Mouse (Mus musculus) right cerebral cortex, postnatal 14 days (tissue): ENCODE results near the gene Spaca3.

Experiments
- DNase-seq: peaks from one replicate; pipeline ENCODE4 v3.0.0; 2022

The Spaca3 gene

DNA sequence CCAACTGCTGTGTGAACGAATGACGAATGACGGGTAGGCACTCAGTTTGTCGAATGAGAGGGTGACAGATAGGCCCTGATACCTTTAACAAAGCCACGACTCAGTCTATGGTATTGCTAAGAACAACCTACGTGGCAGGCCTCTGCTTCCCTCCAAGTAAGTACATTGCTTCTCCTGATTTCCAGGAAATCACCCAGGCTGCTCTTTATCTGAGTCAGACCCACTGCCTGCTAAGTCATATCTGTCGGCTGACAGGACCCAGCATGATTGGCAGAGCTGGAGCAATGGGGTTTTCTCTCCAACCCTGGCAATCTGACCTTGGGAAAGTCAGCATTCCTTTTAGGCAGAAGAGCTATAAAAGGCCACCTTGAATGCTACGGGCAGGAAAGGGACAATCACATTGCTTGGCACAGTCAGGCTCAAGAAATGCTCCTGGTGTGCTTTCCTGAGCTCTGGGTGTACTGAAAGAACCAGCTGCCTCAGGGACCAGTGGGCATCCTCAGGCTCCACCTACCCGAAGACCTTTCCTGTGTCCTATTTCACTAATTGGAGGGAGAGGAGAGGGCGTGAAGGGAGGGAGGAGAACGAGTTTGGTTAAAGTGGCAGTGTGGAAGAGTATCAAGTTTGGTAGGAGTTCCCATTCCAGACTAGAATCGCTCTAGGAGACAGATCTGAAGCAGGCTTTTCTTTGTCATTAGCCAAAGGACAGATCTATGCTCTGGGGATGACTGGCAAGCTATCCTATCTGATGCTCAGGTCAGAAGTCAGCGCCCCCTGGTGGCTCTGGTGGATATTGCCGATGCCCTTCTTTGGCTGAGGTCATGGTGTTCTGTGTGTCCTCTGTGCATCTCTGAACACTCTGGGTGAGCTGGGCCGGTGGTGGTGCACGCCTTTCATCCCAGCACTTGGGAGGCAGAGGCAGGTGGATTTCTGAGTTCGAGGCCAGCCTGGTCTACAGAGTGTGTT, 14.6 kb downstream of the Spaca3 start:
- peak; percentile 44 for DNase-seq

DNA sequence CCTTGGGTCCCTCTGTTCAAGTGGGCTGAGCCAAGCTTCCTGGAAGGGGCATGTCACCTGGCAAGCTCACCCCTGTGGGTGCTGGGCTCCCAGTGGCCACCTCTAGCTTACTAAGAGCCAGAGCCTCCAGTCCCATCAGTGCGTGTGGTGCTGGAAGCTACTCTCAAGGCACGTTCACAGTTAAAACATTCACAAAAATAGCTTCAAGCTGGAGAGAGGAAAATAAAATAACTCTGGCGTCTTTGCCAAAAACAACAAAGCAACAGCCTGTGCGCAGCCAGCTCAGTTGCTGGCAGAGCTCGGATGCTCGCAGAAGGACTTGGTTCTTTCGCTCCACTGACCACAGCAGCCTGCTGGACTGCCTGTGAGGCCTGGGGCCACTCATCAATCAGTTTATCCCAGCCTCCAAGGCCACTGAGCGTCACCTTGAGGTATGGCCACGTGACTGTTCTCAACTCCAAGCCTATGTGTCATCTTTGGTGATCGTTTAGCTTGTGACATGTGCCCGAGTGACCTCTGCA, 19.0 kb downstream of the Spaca3 start:
- DNase-seq = peak; percentile 26

DNA sequence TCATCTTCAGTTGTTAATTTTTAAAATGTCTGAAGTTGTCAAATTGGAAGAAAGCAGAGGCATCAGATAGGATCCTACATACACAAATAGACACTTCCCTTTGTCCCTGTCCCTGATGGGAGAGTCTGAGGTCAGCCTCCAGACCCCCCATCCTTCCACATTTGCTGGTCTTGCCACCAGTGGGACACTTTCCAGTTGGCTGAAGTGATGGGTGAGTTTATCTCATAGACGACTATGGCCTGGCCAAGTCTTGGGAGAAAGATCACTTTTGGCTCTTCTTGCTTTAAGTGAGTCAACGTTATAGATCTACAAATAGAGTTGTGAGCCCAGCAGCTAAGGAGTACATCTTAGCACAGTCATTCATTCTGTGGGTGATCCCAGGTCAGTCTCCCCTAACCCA, 19.9 kb downstream of the Spaca3 start:
- DNase-seq = no peak

DNA sequence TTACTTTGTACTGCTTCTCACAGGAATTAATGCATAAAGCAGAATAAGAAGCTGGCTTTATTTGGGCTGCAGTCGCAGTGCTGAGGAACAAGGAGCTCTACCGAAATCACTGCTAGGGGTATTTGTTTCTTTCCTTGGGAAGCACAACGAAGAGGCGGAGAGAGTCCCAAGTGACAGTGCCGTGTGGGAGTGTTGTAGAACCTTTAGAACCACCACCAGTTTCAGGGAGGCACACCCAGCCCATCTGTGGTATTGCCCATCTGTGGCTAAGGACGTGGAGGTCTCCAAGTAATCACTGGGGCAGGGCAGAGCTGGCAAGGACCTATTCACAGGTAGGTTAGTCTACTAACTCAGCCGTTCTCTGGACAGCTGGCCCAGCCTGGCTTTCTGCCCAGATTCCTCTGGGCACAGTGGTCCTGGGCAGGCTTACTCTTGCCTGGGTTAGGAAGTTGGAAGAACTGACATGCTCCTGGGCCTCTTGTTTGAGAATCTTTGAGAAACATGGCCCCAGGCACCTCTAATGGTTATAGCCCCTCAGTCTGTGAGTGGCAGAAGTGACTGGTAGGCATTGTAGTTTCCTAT, 24.2 kb downstream of the Spaca3 start:
- DNase-seq = no peak

DNA sequence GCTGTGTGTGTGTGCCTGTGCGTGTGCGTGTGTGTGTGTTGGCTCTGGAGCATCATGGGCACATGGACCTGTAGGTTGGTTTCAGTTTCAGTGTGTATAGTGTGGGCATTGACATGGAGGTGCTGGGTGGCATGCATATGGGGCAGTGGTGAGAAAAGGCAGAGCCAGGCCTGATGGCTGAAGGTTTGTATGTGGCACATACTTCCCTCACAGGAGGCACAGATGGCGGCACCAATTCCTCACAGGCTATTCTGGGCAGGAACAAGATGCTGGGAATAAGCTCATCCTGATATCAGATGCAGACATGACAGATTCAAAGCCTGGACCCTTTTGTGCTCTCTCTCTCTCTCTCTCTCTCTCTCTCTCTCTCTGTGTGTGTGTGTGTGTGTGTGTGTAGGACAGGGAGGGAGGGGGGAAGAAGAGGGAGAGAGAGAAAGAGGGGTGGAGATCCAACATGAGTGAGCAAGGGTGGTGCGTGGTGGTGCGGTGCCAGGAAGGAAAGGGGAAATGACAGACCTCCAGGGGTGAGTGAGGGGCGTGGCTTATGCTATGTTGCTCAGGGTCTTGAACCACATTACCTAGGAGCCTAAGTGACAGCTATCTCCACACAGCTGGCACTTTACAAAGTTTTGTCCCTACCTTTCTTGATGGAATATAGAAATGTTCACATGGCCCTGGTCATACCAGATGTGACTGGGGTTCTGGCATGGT, 26.5 kb downstream of the Spaca3 start:
- no peak for DNase-seq

DNA sequence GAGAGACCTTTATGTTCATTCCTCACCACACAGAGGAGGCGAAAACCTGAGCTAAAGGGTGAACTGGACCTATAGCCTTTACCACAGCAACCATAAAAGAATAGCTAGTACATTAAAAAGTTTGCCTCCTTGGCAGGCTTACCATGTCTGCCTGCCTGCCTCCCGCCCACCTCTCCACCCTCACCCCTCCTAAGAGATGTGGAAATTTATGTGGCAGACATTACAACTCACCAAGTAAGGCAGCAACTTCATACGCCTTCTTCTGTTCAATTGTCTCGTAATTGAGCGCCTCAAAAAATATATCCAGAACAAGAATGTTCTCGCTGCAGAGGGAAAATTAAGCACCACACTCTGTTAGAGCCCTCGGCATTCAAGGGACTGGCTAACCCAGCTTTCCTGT, 28.2 kb downstream of the Spaca3 start:
- no peak for DNase-seq

DNA sequence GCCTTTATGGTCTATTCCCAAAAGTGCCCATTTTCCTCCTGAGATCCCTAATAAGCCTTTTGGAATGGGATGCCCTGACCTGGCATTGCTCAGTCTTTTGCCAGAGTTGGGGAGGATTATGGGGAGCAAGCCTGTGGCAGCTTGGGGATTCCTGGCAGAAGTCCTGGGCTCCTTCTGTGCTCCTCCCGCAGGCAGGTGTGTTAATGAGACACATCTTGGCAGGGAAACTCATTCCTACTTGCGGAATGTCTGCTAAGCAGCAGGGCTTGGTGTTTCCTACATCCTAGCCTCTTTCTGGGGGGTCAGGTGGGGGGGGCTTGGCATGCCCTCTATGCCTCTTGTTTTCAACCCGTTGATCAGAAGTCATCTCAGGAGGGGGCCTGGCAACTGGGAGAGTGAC, 28.9 kb downstream of the Spaca3 start:
- DNase-seq = no peak

DNA sequence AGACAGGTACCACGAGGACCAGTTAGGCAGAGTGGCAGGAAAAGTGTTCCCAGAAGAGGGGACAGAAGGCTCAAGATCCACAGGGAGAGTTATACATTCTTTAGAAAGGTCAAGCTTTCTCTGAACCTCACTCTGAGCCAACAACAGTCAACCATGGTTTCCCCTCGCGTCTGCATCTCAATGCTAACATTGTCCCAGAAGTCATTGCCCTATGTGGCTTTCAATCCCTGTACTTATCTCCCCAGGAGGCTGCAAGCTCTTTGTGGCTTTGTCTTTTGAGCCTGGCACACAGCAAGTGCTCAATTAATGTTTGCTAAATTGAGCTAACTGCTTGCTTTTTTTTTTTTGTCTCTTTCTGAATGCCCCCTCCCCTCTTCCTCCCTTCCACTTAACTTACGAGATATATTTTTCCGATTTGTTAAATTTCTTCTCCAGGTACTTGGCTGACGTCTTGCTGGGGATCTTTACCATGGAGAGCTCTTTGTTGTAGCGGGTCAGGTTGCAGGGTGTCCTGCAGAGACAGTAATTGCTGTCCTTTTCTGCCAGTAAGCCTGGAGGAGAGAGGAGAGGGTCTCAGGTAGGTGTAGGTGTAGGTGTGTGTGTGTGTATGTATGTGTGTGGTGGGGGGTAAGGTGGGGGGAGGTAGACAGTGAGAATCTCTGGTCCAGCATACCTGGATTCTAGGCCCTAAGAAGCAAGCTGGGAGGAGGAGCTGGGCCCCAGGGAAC, 31.3 kb downstream of the Spaca3 start:
- DNase-seq = no peak

DNA sequence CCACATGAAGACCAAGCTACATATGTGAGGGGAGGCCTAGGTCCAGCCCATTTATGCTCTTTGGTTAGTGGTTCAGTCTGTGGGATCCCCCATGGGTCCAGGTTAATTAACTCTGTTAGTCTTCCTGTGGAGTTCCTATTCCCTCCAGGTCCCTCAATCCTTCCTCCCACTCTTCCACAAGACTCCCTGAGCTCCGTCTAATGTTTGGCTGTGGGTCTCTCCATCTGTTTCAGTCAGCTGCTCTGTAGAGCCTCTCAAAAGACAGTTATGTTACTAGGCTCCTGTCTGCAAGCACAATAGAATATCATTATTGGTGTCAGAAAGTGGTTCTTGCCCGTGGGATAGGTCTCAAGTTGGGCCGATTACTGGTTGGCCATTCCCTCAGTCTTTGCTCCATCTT, 37.7 kb downstream of the Spaca3 start:
- no peak for DNase-seq

DNA sequence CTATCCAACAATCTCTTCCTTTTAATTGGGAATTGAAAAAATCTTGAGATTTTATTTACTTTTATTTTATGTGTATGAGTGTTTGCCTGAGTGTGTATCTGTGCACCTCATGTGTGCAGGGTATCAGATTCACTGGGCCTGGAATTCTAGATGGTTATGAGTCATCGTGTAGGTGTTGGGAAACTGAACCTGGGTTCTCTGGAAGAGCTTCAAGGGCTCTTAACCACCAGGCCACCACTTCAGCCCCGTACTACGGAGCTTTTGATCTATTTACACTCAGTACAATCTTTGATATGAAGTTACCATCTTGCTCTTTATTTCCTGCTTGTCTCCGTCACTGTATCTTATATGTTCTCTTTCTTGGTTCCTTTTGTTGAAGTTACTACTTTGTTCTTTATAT, 42.4 kb downstream of the Spaca3 start:
- DNase-seq = no peak

DNA sequence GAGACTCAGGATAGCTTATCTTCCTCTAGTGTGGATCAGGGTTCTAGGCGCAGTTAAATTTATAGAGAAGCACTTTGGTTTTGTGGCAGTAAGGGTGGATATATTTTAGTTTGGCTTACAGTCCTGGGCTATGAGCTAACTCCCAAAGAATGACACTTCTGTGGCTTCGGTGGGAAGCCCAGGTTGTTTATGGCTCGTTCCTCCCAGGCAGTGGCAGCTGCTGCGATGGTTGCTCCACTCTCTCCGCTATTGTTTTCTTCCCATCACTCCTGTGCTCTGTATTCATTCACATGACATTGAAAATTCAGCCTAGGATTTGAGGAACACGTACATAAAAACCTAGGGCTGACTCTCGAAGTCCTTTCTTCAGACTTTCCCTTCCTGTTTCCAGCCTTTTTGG, 44.5 kb downstream of the Spaca3 start:
- DNase-seq = no peak

DNA sequence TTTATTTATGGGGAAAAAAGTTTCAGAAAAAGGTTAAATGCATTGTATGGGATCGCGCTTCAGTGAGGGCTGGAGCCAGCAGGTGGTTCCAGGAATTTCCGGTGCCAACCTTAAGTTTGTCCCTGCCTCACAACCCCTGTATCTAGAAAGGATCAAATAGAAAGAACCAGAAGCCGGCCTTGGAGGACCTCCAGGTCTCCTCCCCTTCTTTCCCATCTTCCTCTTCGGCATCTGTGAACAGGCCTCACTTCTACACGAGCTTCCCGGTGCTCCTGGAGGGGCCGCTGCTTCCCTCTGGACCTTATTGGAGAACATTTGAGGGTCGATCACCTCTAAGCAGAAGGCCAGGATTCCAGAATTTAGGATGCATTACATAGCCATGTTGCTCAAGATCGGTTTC, 45.3 kb downstream of the Spaca3 start:
- DNase-seq = no peak

DNA sequence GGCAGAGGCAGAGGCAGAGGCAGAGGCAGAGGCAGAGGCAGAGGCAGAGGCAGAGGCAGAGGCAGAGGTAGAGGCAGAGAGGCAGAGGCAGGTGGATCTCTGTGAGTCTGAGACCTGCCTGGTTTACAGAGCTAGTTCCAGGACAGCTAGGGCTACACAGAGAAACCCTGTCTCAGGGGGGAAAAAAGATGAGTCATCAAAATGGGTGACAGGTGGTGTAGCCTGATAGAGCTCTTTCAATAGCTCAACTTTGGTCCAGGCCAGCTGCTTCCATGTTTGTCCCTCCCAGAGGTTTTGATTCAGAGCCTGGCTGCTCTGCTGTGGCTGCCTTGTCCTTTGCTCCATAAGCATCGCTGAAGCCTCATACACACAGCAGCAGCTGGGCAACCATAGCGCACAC, 46.4 kb downstream of the Spaca3 start:
- no peak for DNase-seq

DNA sequence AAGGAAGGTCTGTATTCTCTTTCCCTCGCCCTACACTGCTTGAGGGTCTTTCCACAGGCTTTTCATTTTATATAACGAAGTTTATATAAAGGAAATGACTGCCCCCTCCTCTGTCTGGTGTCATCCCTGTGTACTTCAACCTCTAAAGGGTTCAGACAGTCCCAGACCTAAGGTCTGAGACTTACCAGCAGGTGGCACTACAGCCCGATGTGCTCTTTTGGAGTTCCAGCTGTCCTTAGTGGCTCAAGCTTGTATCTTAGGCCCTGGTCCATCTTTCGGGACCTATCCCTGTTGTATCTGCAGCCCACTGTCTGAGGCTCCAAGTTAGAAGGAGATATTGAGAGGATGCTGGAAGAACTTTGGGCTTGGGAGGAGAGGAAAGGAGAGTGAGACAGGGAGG, 48.3 kb downstream of the Spaca3 start:
- DNase-seq = peak; percentile 76

DNA sequence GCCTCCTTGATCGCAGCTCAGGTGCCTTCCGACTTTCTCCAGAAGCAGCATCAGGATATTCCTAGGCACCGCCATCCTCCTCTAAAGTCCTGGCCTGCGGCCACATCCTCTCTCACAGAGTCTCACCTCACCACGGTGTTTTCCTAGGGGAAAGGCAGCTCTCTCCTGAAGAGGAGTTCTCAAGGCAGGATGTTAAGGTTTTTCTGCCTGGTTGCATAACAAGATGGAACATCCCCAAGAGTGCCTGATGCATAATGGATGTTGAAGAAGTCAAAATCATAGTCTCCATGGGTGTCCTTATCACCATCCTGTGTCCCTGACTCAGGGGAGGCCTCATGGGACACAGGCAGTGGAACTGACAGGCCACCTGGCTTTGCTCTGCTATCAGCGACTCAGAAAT, 49.7 kb downstream of the Spaca3 start:
- DNase-seq = no peak

DNA sequence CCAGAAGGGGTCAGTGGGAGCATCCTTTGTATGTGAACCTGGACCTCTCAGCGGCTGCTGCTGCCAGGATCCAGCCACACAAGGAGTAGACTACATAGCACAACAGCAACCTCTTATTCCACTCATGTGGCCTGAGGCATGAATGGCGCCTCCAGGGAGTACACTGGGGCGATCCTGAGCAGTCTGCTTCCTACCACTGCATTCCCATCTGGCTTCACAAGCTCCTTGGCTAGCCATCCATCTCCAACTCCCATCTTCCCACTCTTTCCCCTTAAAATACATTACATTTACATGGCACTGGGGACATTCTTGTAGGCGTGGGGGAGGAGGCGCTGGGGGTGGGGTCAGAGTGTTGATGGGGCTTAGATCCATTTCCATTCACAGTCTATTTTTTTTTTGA, 54.6 kb downstream of the Spaca3 start:
- peak; percentile 23 for DNase-seq

DNA sequence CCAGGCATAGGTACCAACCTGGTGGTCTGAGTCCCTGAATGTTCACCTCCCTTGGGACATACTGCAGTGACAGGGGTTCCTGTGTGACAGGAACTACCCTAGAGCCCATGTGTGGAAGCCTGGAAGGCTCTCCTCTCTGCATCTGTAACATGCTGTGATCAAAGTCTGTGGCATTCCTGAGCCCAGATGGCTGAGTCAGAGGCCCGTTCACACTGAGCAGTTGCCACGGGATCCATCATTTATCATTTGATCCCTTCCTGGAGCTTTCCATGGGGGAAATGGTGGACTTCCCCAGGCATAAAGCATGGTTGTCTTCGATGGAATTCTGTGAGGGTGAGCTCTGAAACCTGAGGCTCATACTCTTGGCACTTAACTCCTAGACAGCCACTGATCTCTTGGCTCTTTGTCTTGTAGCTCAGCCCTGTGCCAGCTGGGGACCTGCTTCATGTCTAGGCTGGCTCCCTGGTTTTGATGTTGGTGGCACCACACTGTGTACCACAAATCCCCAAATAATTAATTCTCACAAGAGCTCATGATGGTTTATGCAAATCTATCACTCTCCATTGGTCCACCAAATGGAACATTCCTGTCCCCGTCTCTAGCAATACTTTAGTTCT, 55.4 kb downstream of the Spaca3 start:
- no peak for DNase-seq
